Mouse (Mus musculus): Measurements from ENCODE around the gene Rtp2.

Rtp2 gene

GRCm38 (mm10) chr16:23932294-23932693, at the start of gene Rtp2:
Gene Rtp2, minus strand, starts transcription at chr16:23932394.
- no peak for DNase-seq (ENCODE audit: low spot score)

- DNase-seq (ENCODE audit: low spot score), result peak; percentile 56
These were observed 49.0 kb upstream of the Rtp2 start for GRCm38 (mm10) chr16:23980991-23981720.

- no peak for DNase-seq (ENCODE audit: low spot score)
These were observed 48.1 kb upstream of the Rtp2 start for GRCm38 (mm10) chr16:23980201-23980870.

- no peak for DNase-seq (ENCODE audit: low spot score)
These were observed 47.3 kb upstream of the Rtp2 start for GRCm38 (mm10) chr16:23979446-23979845.

GRCm38 (mm10) chr16:23978495-23978894, 46.3 kb upstream of the Rtp2 start:
- no peak for DNase-seq (ENCODE audit: low spot score)

GRCm38 (mm10) chr16:23977732-23978131, 45.5 kb upstream of the Rtp2 start:
- DNase-seq (ENCODE audit: low spot score), result no peak

GRCm38 (mm10) chr16:23976196-23976595, 44.0 kb upstream of the Rtp2 start:
- DNase-seq (ENCODE audit: low spot score), result no peak

- no peak for DNase-seq (ENCODE audit: low spot score)
These were observed 41.6 kb upstream of the Rtp2 start for GRCm38 (mm10) chr16:23973635-23974367.

GRCm38 (mm10) chr16:23972901-23973300, 40.7 kb upstream of the Rtp2 start:
- DNase-seq (ENCODE audit: low spot score), result no peak

- DNase-seq (ENCODE audit: low spot score), result no peak
These were observed 40.0 kb upstream of the Rtp2 start for GRCm38 (mm10) chr16:23972126-23972740.

- no peak for DNase-seq (ENCODE audit: low spot score)
These were observed 37.7 kb upstream of the Rtp2 start for GRCm38 (mm10) chr16:23969919-23970318.

GRCm38 (mm10) chr16:23968888-23969287, 36.7 kb upstream of the Rtp2 start:
- DNase-seq (ENCODE audit: low spot score), result no peak

GRCm38 (mm10) chr16:23967301-23967700, 35.1 kb upstream of the Rtp2 start:
- no peak for DNase-seq (ENCODE audit: low spot score)

- no peak for DNase-seq (ENCODE audit: low spot score)
These were observed 33.9 kb upstream of the Rtp2 start for GRCm38 (mm10) chr16:23966066-23966465.

GRCm38 (mm10) chr16:23964706-23965367, 32.6 kb upstream of the Rtp2 start:
- DNase-seq (ENCODE audit: low spot score), result no peak

- DNase-seq (ENCODE audit: low spot score), result no peak
These were observed 31.9 kb upstream of the Rtp2 start for GRCm38 (mm10) chr16:23963896-23964668.

- DNase-seq (ENCODE audit: low spot score), result no peak
These were observed 30.2 kb upstream of the Rtp2 start for GRCm38 (mm10) chr16:23962401-23962800.

GRCm38 (mm10) chr16:23958938-23959337, 26.7 kb upstream of the Rtp2 start:
- DNase-seq (ENCODE audit: low spot score), result no peak

- DNase-seq (ENCODE audit: low spot score), result no peak
These were observed 21.7 kb upstream of the Rtp2 start for GRCm38 (mm10) chr16:23953959-23954260.

GRCm38 (mm10) chr16:23953189-23953958, 21.2 kb upstream of the Rtp2 start:
- peak; percentile 78 for DNase-seq (ENCODE audit: low spot score)

Data from testis, postnatal 10 days (tissue).